Mouse (Mus musculus): ENCODE data around the gene Ptchd1.

Ptchd1 gene

GRCm38 (mm10) chrX:155623701-155624281 lies at the start of gene Ptchd1:
TSS of gene Ptchd1 (minus strand) at chrX:155623814.
- peak; percentile 7 for DNase-seq

GRCm38 (mm10) chrX:155657971-155658370 lies 34.4 kb upstream of the Ptchd1 start:
- DNase-seq = no peak

- no peak for DNase-seq
These were observed 22.4 kb upstream of the Ptchd1 start for GRCm38 (mm10) chrX:155645975-155646374.

GRCm38 (mm10) chrX:155643975-155644374 lies 20.4 kb upstream of the Ptchd1 start:
- DNase-seq = peak; percentile 27

- peak; percentile 5 for DNase-seq
These were observed 2.1 kb upstream of the Ptchd1 start for GRCm38 (mm10) chrX:155625671-155626196.

- no peak for DNase-seq
These were observed 1.3 kb upstream of the Ptchd1 start for GRCm38 (mm10) chrX:155624895-155625294.

- peak; percentile 3 for DNase-seq
These were observed 777 bp upstream of the Ptchd1 start, which contains the start of gene Gm15155 for GRCm38 (mm10) chrX:155624341-155624841. TSS of gene Gm15155 (plus strand) at chrX:155624741.

- DNase-seq = peak; percentile 8
These were observed 534 bp downstream of the Ptchd1 start for GRCm38 (mm10) chrX:155622961-155623599.

GRCm38 (mm10) chrX:155622527-155622926 lies 1.1 kb downstream of the Ptchd1 start:
- DNase-seq = peak; percentile 6

- no peak for DNase-seq
These were observed 22.4 kb downstream of the Ptchd1 start for GRCm38 (mm10) chrX:155601196-155601595.

- DNase-seq = no peak
These were observed 27.2 kb downstream of the Ptchd1 start for GRCm38 (mm10) chrX:155596390-155596789.

GRCm38 (mm10) chrX:155594685-155595084 lies 28.9 kb downstream of the Ptchd1 start:
- DNase-seq = no peak

- no peak for DNase-seq
These were observed 31.1 kb downstream of the Ptchd1 start for GRCm38 (mm10) chrX:155592467-155592866.

- no peak for DNase-seq
These were observed 32.1 kb downstream of the Ptchd1 start for GRCm38 (mm10) chrX:155591490-155591889.

GRCm38 (mm10) chrX:155584586-155584985 lies 39.0 kb downstream of the Ptchd1 start:
- DNase-seq = no peak

GRCm38 (mm10) chrX:155579791-155580190 lies 43.8 kb downstream of the Ptchd1 start:
- no peak for DNase-seq

- no peak for DNase-seq
These were observed 51.2 kb downstream of the Ptchd1 start for GRCm38 (mm10) chrX:155572396-155572795.

- no peak for DNase-seq
These were observed 79.8 kb downstream of the Ptchd1 start for GRCm38 (mm10) chrX:155543780-155544179.

Data from kidney, postnatal 10 days (tissue).